Mouse (Mus musculus): Measurements from ENCODE around the gene Cdc25a.

DNA sequence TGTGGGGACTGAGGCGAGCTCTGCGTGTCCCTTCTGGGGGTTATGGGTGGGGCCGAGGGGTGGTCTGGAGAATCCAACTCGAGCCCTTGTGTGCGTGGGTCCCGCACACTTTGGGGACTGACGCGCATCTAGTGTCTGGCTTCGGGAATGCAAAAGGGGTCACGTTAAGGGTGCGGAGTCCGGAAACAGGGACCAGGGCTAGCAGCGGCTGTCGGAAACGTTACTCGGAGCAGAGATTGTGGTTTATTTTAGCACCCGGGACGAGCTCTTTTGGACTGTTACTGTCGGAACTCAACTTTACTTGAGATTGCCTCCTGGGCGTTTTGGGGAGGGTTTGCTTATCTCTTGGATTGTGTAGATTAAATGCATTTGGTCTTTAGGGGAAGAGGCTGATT, 57.0 kb downstream of the Cdc25a start:
- no peak for TF ChIP-seq CTCF (IDR thresholded peaks at IDR 0.05; ENCODE audit: extremely low read depth, insufficient read depth, insufficient read length, insufficient replicate concordance)
- TF ChIP-seq POLR2A (IDR thresholded peaks at IDR 0.05; ENCODE audit: low read depth, low read length), result no peak

Data from spleen, adult 2 months (tissue).